Mouse (Mus musculus) intestine, embryonic 14.5 days (tissue): ENCODE results near the gene Relb. TPM values are rescaled to one million over a fixed set of nuclear protein-coding genes. Genes with fewer than 3 reads are reported as not detected.

ENCODE experiments used
- ATAC-seq: fragments of 200-750 bp; cut with Nextera tagmentation; replicated peaks from 2 replicates; pipeline ENCODE4 v1.8.0; 2017; ENCODE audit warnings: low read depth, moderate number of reproducible peaks, moderate TSS enrichment, moderate library complexity; ENCODE audit not compliant: low FRiP score, low TSS enrichment
- DNase-seq: peaks from one replicate; pipeline ENCODE4 v3.0.0-alpha.2; 2018; ENCODE audit warnings: low spot score
- H3K27ac ChIP-seq: fragments of 300-500 bp; sonication (generic); 2 replicates; pipeline ENCODE4 v1.5.1; 2014; ENCODE audit warnings: low read depth, mild to moderate bottlenecking, control low read depth
- H3K27me3 ChIP-seq: fragments of 300-500 bp; sonication (generic); replicated peaks from 2 replicates; pipeline ENCODE4 v1.6.1; 2014; ENCODE audit warnings: low read length, control low read depth; ENCODE audit not compliant: control insufficient read depth, insufficient read depth
- H3K36me3 ChIP-seq: fragments of 300-500 bp; sonication (generic); 2 replicates; pipeline ENCODE4 v1.6.1; 2014; ENCODE audit warnings: low read length, control low read depth; ENCODE audit not compliant: control insufficient read depth, insufficient read depth
- H3K4me1 ChIP-seq: fragments of 300-500 bp; sonication (generic); replicated peaks from 2 replicates; pipeline ENCODE4 v1.6.1; 2014; ENCODE audit warnings: low read length, control low read depth, mixed read lengths; ENCODE audit not compliant: control insufficient read depth, insufficient read depth
- H3K4me2 ChIP-seq: fragments of 300-500 bp; sonication (generic); 2 replicates; pipeline ENCODE4 v1.6.1; 2014; ENCODE audit warnings: low read length
- H3K4me3 ChIP-seq: fragments of 300-500 bp; sonication (generic); 2 replicates; pipeline ENCODE4 v1.5.1; 2014; ENCODE audit warnings: low read depth, low read length, control low read depth, mixed read lengths
- H3K9ac ChIP-seq: fragments of 300-500 bp; sonication (generic); 2 replicates; pipeline ENCODE4 v1.6.1; 2014; ENCODE audit warnings: mild to moderate bottlenecking, low read length
- H3K9me3 ChIP-seq: fragments of 300-500 bp; sonication (generic); 2 replicates; pipeline ENCODE4 v1.6.1; 2016; ENCODE audit warnings: low read length, control low read depth; ENCODE audit not compliant: control insufficient read depth
- WGBS: fragments of 180-500 bp; shearing (Covaris S2); extraction: QIAGEN DNeasy Blood & Tissue Kit; methylation state at CpG from one replicate; pipeline ENCODE4 v1.1.7; 2014; 5-methylcytosine and 5-hydroxymethylcytosine counted together
- polyA plus RNA-seq: library from polyadenylated mRNA; unstranded; fragments of >200 nt; fragmentation: Nextera tagmentation; extraction: Ambion mirVana; gene quantifications from 2 replicates; pipeline ENCODE4 v1.2.1, GENCODE M21; 2014

The Relb gene
- polyA plus RNA-seq, 1 experiment from 2014 or later: 9.5 TPM

DNA sequence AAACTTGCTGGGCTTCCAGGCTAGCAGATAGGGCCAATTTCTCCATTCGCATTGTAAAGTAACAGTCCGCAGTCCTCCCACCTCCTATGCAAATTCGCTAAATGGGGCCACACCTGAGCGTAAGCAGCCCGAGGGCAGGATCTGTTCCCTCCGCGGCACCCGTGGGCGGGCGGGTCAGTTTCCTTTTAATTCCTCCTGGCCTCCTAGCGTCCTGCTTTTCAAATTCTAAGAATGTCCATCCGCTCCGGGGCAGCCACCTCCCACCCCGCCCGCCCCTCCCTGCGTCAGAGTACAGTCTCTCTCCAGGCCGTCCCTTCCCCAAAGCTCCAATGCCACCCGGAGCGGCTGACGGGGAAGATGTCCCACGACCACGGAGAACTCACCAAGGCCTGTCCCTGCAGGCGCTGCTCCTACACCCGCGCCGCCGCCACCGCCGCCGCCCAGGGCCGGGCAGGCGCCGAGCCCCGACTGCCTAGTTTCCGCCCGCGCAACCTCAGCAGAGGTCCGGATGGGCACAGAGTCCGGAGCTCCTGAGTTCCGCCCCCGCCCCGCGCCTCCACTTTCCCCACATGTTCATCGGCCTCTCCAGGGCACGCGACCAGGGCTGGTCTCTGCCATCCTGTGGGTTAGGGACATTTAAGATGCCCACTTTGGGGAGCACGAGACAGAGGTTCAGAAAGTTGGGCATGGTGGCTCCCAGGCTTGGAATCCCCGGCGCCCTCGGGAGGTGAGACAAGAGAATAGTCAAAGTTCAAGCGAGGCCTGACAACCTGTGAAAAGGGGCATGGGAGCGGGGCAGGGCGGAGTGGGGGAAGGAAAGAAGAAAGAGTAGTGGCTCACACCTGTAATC lies 56.1 kb downstream of the Relb start:
- Histone ChIP-seq H3K9me3 (no peaks in the 10 kb centered on the region), H3K4me1 (peaks cover 22% of the 10 kb centered on the region), H3K4me3 (peak overlapping the region; percentile 62), H3K9ac (peak overlapping the region; percentile 72), H3K36me3 (peaks cover 23% of the 10 kb centered on the region), H3K27me3 (peaks cover 24% of the 10 kb centered on the region), H3K4me2 (peak overlapping the region; percentile 79), H3K27ac (peak overlapping the region; percentile 60)
- DNase-seq: peak; percentile 98
- under 1% methylated on average over 53 of the region's 53 CpGs for WGBS
- ATAC-seq: peak; percentile 91

DNA sequence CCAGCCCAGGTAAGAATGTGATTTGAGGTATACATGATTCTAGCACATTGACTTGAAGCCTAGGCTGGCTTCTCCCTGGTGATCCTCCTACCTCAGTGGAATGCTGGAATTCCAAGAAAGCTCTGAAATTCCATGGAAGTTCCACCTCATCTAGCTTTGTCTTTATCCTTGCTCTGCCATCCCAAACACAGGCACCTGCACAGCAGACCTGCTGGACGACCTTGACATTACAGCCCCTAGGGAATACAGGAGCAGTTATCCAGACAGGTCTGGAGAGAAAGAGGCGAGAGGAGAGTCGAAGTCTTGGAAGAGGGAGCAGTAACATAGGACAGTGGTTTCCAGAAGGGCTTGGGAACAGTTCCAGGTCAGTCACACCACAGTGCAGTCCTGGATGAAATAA lies 59.6 kb downstream of the Relb start:
- Histone ChIP-seq H3K27me3 (no peaks in the 10 kb centered on the region), H3K27ac (no peak overlapping the region), H3K4me2 (no peak overlapping the region), H3K9me3 (peaks cover 1% of the 10 kb centered on the region; the same call in 1 of the 2 replicates), H3K4me3 (no peak overlapping the region), H3K4me1 (peaks cover 9% of the 10 kb centered on the region), H3K9ac (no peak overlapping the region), H3K36me3 (peaks cover 43% of the 10 kb centered on the region)
- DNase-seq (no peak), ATAC-seq (no peak)
- 76% methylated on average over 3 of the region's 3 CpGs for WGBS

DNA sequence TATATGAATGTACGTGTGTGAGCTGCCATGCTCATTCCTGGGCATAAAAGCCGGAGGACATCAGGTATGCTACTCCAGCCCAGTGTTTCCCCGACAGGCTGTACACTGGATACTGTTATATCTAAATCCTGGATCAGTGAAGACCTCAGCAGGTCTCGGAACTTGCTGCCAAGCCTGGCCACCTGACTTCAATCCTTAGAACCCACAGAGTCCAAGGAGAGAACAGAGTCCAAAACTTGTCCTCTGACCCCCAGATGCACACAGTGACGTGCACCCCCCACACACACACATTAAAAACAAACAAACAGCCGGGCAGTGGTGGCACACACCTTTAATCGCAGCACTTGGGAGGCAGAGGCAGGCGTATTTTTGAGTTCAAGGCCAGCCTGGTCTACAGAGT lies 61.8 kb downstream of the Relb start:
- WGBS: 92% methylated on average over 8 of the region's 8 CpGs

DNA sequence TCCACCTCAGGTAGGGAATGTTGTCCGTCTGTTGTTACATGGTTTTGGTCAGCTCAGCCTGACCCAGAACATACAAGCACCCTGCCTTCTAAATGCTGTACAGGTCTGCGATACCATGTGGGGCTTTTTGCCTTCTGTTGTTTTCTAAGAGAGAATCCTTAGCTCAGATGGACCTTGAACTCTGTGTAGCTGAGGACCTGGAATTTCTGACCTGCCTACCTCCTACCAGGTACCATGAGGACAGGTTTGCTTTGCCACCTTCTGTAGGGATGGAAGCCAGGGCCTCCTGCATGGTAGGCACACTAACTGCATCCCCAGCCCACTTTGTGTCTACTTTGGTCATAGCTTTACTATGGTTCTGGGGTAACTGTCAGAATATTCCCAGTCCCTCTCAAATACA lies 63.4 kb downstream of the Relb start:
- no peak for DNase-seq
- H3K9me3 ChIP-seq: peaks cover 6% of the 10 kb centered on the region; the same call in 1 of the 2 replicates
- no peak overlapping the region for H3K4me2 ChIP-seq
- no peak overlapping the region for H3K4me3 ChIP-seq
- peaks cover 7% of the 10 kb centered on the region for H3K4me1 ChIP-seq
- WGBS: 100% methylated on average over 2 of the region's 2 CpGs
- ATAC-seq: no peak
- H3K9ac ChIP-seq: no peak overlapping the region
- H3K27ac ChIP-seq: no peak overlapping the region
- peaks cover 52% of the 10 kb centered on the region for H3K36me3 ChIP-seq
- H3K27me3 ChIP-seq: no peaks in the 10 kb centered on the region

More for the DNA sequence above, 61.8 kb downstream of the Relb start:
- H3K36me3 ChIP-seq: peaks cover 54% of the 10 kb centered on the region
- H3K9ac ChIP-seq: no peak overlapping the region
- peaks cover 11% of the 10 kb centered on the region for H3K4me1 ChIP-seq
- peaks cover 6% of the 10 kb centered on the region; the same call in 1 of the 2 replicates for H3K9me3 ChIP-seq
- H3K27me3 ChIP-seq: no peaks in the 10 kb centered on the region
- H3K4me2 ChIP-seq: no peak overlapping the region
- no peak for ATAC-seq
- H3K4me3 ChIP-seq: no peak overlapping the region
- no peak overlapping the region for H3K27ac ChIP-seq
- no peak for DNase-seq

DNA sequence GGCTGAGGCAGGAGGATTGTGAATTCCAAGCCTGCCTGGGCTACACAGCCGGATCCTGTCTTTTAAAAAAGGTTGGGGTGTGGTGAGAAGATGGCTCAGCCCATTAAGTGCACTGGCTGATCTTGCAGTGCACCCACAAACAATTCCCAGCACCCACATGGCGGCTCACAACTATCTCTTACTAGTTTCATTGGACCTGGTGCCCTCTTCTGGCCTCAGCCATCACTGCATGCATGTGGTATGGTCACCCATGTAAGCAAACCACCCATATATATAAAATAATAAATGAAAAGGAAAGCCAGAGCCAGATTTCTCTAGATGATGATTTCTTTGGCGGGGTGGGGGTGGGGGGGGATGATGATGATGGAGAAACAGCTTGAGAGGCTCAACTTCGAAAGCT lies 64.8 kb downstream of the Relb start:
- no peak overlapping the region for H3K9ac ChIP-seq
- H3K9me3 ChIP-seq: peaks cover 6% of the 10 kb centered on the region; the same call in 1 of the 2 replicates
- peaks cover 20% of the 10 kb centered on the region for H3K4me1 ChIP-seq
- H3K36me3 ChIP-seq: peaks cover 39% of the 10 kb centered on the region
- no peak overlapping the region for H3K4me3 ChIP-seq
- whole genome bisulfite sequencing: 92% methylated on average over 4 of the region's 4 CpGs
- no peaks in the 10 kb centered on the region for H3K27me3 ChIP-seq
- ATAC-seq: no peak
- DNase-seq: no peak
- no peak overlapping the region for H3K4me2 ChIP-seq
- H3K27ac ChIP-seq: no peak overlapping the region

DNA sequence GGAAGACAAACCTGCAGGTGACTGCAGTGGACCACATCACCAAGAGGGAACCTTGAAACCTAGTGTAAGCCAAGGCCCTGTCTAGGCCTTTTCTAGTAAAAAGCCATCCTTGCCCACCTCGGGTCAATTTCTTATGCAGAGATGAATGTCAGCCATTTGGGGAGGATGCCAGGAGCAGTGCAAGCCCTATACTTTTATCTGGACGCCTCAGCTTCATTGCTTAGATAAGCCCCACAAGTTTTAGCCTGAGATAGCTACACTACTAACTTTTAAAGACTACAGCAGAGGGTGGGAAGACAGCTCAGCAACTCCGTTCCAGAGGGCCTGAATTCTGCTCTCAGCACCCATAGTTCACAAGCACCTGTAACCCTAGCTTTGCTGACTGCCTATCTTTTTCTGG lies 65.4 kb downstream of the Relb start:
- 83% methylated on average over 3 of the region's 3 CpGs for WGBS
- H3K36me3 ChIP-seq: peaks cover 33% of the 10 kb centered on the region
- no peak overlapping the region for H3K4me2 ChIP-seq

DNA sequence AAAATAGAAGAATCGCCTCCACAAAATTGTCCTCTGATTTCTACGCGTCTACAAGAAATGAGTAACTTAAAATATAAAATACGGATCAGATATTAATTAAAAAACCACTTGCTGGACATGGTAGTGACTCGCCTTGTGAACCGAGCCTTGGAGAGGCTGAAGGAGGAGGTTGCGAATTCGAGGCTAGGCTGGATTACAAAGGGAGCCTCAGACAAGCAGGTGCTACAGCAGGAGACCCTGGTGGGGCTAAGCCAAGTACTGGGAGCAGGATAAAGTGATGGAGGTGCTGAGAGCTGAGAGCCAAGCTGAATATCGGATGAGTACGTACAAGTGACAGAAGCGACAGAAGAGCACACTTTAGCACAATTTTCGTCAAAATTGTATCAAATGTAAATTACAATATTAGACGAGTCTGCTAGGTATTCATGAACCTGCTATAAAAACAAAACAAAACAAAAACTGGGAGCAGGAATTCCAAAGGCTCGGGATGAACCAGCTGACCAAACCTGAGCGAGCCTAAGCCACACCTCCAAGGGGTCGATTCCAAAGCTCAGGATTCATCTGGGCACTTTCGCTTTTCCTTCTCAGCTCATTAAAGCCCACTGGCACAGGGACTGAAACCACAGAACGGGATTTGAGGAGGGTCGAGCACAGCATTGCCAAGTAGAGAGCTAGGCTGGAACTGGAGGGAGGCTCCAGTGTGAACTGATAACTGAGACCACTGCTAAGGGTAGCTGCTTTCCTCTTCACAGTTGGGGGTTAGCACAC lies 66.4 kb downstream of the Relb start, which contains the start of gene Ppp1r37:
TSS of gene Ppp1r37 (minus strand) at position 434 of the 768 bp plus-strand sequence.
- Histone ChIP-seq H3K4me1 (peaks cover 30% of the 10 kb centered on the region), H3K27ac (peak within 1 kb of the TSS; percentile 89), H3K9me3 (peaks cover 6% of the 10 kb centered on the region; the same call in 1 of the 2 replicates), H3K4me2 (peak within 1 kb of the TSS; percentile 98), H3K36me3 (peaks cover 31% of the 10 kb centered on the region), H3K4me3 (peak within 1 kb of the TSS; percentile 85), H3K27me3 (no peaks in the 10 kb centered on the region), H3K9ac (peak within 1 kb of the TSS; percentile 92)
- WGBS: 2% methylated on average over 19 of the region's 19 CpGs
- ATAC-seq (0 out of 2 replicates have a peak, but pooled peaks have one; percentile 21), DNase-seq (no peak)

More for the DNA sequence above, 65.4 kb downstream of the Relb start:
- no peak overlapping the region for H3K4me3 ChIP-seq
- DNase-seq (no peak), ATAC-seq (no peak)
- no peaks in the 10 kb centered on the region for H3K27me3 ChIP-seq
- no peak overlapping the region for H3K27ac ChIP-seq
- no peak overlapping the region for H3K9ac ChIP-seq
- peaks cover 6% of the 10 kb centered on the region; the same call in 1 of the 2 replicates for H3K9me3 ChIP-seq
- H3K4me1 ChIP-seq: peaks cover 26% of the 10 kb centered on the region

DNA sequence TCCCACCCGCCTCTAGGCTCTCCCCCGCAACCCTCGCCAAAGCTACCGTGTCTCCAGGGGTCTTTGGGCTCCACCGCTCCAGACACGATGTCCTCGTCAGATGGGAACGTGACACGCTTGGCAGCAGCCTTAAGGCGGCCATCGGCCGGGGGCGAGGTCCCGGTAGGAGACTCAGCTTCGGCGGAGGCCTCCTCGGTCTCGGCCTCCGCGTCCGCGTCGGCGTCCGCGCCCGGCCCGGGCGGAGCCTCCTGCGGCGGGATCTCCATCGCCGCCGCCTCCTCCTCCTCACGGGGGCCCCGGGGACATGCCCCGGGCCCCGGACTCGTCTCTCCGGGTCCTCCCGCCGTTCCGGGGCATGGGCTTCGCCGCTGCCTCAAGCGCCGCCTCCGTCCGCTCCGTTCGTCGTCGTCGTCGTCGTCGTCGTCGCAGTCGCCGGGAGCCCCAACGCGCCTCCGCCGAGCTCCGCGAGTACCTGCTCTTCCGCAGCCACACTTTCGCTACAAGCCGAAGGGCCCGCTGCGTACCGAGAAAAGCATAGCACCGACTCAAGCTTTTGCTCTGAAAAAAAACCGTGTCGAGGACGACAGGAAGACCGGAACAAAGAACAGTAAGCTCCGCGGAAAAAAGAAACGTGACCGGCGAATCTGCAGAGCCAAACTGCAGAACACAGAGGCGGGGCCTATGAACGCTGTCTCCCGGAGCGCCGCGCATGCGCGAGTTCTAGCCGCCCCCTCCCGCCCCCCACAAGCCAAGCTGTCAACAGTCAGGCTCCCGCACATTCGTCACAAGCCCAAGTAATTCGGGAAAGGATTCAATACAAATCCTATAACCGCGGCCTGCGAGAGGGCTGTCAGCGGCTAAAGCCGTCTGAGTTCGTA lies 67.2 kb downstream of the Relb start:
- WGBS: under 1% methylated on average over 102 of the region's 102 CpGs
- Histone ChIP-seq H3K4me3 (peak overlapping the region; percentile 85), H3K9ac (peak overlapping the region; percentile 92), H3K27me3 (no peaks in the 10 kb centered on the region), H3K9me3 (peaks cover 6% of the 10 kb centered on the region; the same call in 1 of the 2 replicates), H3K27ac (peak overlapping the region; percentile 89), H3K4me1 (peaks cover 30% of the 10 kb centered on the region), H3K4me2 (peak overlapping the region; percentile 98), H3K36me3 (peaks cover 26% of the 10 kb centered on the region)
- ATAC-seq: peak; percentile 84
- peak; percentile 98 for DNase-seq
